Comparison of ENCODE assay signal across 8 mouse cellular contexts in the genomic region with DNA sequence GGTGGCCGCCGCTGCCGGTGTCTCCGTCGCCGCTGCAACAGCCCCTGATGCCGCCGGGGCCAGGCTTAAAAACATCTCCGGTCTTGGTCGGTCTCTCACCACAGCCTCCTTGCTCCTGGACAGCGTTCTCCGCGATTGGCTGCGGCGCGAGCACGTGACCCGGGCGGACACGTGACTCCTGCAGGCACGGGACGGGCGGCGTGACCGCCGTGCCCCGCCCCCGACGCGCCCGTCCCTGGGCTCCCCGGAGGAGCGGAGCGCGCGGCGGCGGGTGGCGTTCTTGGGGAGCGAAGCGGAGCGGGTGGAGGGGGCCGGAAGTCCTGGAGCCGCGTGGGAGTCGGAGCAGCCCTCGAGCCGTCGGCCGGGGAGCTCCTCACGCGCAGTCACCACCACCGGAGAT. TPM values are rescaled to one million over a fixed set of nuclear protein-coding genes. Genes with fewer than 3 reads are reported as not detected.
DNase-seq lines count a peak whose midpoint lies in the region; ATAC-seq and TF ChIP-seq lines count a peak whose summit lies in the region.

Ankrd12 (minus strand) TSS at position 156 of the 400 bp plus-strand sequence.

- peak within 1 kb of the TSS; percentile 85 for H3K27ac ChIP-seq in cortical plate, adult 2 months (ENCODE audit: insufficient read depth, low read length)

- ATAC-seq in megakaryocyte, adult 5-6 weeks (ENCODE audit: poor library complexity, severe bottlenecking): peak; percentile 79

- DNase-seq in adipocyte (ENCODE audit: low spot score): peak; percentile 91
- DNase-seq in gastrocnemius, adult 8-10 months (ENCODE audit: low spot score in 2 of 2): peak; percentile 94 to 95
- peak; percentile 95 for DNase-seq in induced T-regulatory cell, adult 2 months (ENCODE audit: low read depth)
- peak; percentile 95 to 97 for DNase-seq in left cerebral cortex, adult 8-10 months (ENCODE audit: low spot score in 2 of 2)
- peak; percentile 97 for DNase-seq in right cerebral cortex, adult 18-20 months
- peak; percentile 99 for DNase-seq in urinary bladder, adult 2 months (ENCODE audit: low spot score)

- no peaks in the 10 kb centered on the region for H3K4me1 ChIP-seq in cortical plate, adult 2 months (ENCODE audit: control insufficient read depth, insufficient read depth, low read length)

- TF ChIP-seq POLR2A in cortical plate, adult 2 months (IDR thresholded peaks at IDR 0.05; ENCODE audit: extremely low read depth, insufficient read depth, low read length): peak; percentile 65; the same call in 1 of the 2 replicates

- TF ChIP-seq CTCF in cortical plate, adult 2 months (IDR thresholded peaks at IDR 0.05; ENCODE audit: extremely low read depth, insufficient read depth, low read length): no peak

- H3K4me3 ChIP-seq in cortical plate, adult 2 months (ENCODE audit: insufficient read depth, low read length): peak within 1 kb of the TSS; percentile 81

RNA-seq across cellular contexts. Expression of gene Ankrd12, which starts in this region (rescaled TPM):
- polyA plus RNA-seq in cortical plate, adult 2 months (2012; rRNA removed): 23.9 and 25.1 TPM in 2 replicates
- 10 to 100 TPM; 13.3 to 20.2 (median 17.1) TPM for total RNA-seq in gastrocnemius, adult 8-10 months (2022)
- total RNA-seq in left cerebral cortex, adult 8-10 months (2022): 100 to 1,000 TPM; 316 to 350 (median 333) TPM
- total RNA-seq in megakaryocyte, adult 5-6 weeks (2015): 27.6 and 37.3 TPM in 2 replicates
- total RNA-seq in megakaryocyte, adult 5-6 weeks (2017): 38.4 and 56.5 TPM in 2 replicates
- 21.7 and 21.9 TPM in 2 replicates for polyA plus RNA-seq in urinary bladder, adult 2 months (2012; rRNA removed)

Comparison
In these comparisons a context has a peak if more than half of its experiments do, and no peak if none do; other contexts are left out.
1. Peak in every context shown above with its lines: DNase-seq, ATAC-seq, H3K4me3 ChIP-seq and H3K27ac ChIP-seq.
2. RNA of gene Ankrd12 (total RNA-seq): 316 to 350 TPM in left cerebral cortex, adult 8-10 months; 27.6 to 56.5 TPM in megakaryocyte, adult 5-6 weeks and 13.3 to 20.2 TPM in gastrocnemius, adult 8-10 months; every median in the first group is over 4 times any median in the second.